Mouse (Mus musculus) embryo, embryonic 10 days (tissue): ENCODE measurements at regions not wholly inside any gene's neighbourhood (a gene's known extent, or its start where the extent isn't known, plus 50 kb on each side); places are given as distances from the start of the nearest gene placed in this dataset.

Source experiments
- DNase-seq: peaks from one replicate; pipeline ENCODE4 v3.0.0-alpha.2; 2015; ENCODE audit warnings: low spot score

DNA sequence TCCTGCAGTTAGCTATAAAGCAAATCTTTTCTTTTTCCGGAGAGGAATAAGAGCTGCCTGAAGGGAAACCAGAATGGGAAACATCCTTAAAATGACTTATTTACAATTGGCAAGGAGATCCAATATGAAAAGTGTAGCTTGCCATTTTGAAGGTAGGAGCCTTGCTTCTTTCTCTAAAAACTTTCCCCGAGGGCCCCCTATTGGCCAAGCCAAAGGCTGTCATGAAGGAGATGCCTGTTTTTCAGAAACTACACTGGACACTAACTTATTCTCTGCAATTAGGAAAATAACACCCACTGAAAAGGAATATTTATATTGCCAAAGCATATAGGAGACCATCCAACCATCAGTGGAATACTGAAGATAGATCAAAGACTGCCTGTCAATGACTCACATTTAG lies 312.8 kb upstream of the Thrb start:
- DNase-seq: no peak

GRCm38 (mm10) chr14:17352324-17353037 lies 307.6 kb upstream of the Thrb start:
- DNase-seq: no peak

GRCm38 (mm10) chr14:17361910-17362309 lies 298.2 kb upstream of the Thrb start:
- DNase-seq: no peak

DNA sequence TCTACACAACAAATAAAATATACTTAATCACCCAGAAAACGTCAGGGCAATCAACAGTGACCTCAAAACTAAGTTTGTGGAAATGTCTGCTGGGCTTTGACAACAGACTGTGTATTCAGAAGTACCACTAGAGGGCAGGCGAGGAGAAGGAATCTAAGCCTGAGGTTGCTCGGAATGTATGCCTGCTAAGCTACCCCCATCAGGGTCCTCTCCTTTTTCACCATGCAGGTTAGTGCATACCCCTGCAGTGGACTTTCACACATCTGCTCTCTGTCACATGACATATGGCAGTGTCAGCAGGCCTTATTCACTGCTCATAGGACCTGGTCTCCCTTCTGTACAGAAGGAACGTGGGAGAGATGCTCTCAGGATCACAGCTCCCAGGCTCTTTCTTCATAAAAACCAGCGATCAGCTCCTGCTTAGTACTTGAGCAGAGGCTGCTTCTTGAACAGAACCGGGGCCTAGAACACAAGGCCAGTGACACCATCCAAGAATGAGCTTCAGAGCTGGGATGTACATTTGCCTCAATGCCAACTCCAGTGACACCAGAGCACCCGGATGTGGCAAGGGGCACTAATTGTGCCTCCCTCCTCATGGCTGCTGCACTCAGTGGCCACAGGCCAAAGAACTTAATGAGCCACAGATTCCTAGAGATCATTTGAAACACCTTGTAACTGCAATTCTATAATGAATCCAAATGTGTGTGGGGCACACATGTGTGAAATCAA lies 257.1 kb upstream of the Thrb start:
- peak; percentile 89 for DNase-seq

- DNase-seq: peak; percentile 80
Measured at GRCm38 (mm10) chr14:17405551-17406336, 254.3 kb upstream of the Thrb start.

GRCm38 (mm10) chr14:17406879-17407278 lies 253.2 kb upstream of the Thrb start:
- DNase-seq: no peak

GRCm38 (mm10) chr14:17408343-17408742 lies 251.7 kb upstream of the Thrb start:
- no peak for DNase-seq

DNA sequence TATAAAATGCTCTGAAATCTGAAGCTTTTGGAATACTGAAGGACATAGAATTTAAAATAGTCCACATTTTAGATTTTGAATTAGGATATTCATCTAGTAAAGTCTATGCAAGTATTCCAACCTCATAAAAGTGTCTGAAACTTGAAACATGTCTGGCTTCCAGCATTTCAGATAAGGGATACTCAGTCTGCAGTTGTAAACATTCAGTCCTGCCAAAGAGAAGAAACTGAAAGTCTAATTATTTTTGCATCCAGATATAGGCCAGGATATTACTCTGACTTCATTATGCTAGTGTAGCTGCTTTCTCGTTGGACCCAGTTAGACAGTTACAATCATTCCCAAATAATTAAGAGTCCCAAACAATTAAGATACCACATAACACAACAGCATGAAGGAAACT lies 251.2 kb upstream of the Thrb start:
- DNase-seq: no peak

- no peak for DNase-seq
Measured at GRCm38 (mm10) chr14:17409497-17409896, 250.6 kb upstream of the Thrb start.

- DNase-seq: peak; percentile 75
Measured at GRCm38 (mm10) chr14:17410752-17411151, 249.3 kb upstream of the Thrb start.

GRCm38 (mm10) chr14:17411299-17411698 lies 248.8 kb upstream of the Thrb start:
- DNase-seq: peak; percentile 18

- no peak for DNase-seq
Measured at GRCm38 (mm10) chr14:17414246-17414888, 245.7 kb upstream of the Thrb start.

DNA sequence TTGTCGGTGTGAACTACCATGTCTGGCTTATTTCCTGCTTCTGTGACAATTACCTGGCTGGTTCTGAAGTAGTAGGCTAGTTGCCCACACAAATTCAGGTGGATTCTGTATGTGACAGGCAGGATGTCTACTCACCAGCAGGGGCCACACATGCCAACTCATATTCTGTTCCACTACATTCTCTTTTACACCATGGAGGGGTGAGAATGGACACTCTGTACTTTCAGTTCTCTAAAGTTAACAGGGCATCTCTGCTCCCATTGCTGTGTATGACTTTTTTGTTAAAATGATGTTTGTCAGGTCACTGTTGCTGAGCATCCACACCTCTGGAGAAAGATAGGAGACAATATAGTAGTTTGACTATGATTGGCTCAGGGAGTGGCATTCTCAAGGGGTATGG lies 232.3 kb upstream of the Thrb start:
- no peak for DNase-seq

DNA sequence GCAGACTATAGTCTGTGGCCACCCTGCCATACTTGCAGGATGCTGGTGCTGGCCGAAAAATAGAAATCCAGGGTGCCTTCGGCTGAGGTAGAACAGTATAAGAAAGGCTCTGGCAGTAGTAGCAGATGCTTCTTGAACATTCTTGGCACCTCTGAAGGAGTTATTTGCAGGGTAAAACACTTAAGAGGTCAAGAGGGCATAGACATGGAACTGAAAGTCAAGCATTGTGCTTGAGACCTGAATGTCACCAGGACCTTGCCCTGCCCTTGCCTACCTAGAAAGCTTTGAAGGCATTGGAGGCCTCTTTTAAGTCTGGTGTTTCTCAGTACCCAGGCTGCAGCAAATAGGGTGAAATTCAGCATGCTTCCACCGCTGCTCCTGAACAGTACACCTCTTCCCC lies 230.9 kb upstream of the Thrb start:
- no peak for DNase-seq

DNA sequence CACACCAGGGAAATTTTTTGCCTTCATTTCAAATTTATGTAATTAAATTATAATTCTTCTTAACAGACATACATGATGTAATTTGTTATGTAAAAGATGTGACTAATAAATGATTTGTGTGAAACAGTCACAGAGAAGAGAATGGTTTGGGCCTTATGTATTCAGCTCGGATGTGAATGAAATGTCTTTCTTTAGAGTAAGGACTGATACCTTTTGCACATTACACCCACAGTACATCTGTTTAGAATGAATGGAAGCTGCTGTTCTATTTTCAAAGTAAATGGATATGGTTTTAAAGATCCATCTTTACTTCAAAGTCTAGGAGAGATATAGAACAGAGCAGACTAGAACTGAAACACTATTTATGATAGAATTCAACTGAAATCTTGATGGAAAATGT lies 226.7 kb upstream of the Thrb start:
- no peak for DNase-seq

DNA sequence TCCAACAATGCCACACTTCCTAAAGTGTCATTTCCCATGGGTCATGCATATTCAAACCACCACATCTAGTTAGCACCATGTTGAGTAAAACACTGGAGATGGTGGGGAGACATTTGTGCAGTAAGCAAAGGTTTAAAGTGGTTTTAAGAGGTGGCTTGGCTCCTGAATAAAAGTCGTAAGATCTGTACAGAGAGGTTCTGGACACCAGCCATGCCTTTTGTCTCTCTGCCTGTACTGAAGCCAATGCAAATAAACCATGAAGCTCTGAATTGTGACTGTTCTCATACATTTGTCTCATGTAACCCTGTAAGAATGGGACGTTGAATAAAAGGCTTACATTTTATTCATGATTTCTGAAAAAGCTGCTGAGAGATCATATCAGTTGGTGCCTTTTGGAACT lies 202.1 kb upstream of the Thrb start:
- no peak for DNase-seq

GRCm38 (mm10) chr14:17478963-17479362 lies 181.1 kb upstream of the Thrb start:
- no peak for DNase-seq

- DNase-seq: no peak
Measured at GRCm38 (mm10) chr14:17484866-17485265, 175.2 kb upstream of the Thrb start.

- DNase-seq: no peak
Measured at GRCm38 (mm10) chr14:17513756-17514155, 146.3 kb upstream of the Thrb start.

GRCm38 (mm10) chr14:17522696-17523095 lies 137.4 kb upstream of the Thrb start:
- DNase-seq: no peak

DNA sequence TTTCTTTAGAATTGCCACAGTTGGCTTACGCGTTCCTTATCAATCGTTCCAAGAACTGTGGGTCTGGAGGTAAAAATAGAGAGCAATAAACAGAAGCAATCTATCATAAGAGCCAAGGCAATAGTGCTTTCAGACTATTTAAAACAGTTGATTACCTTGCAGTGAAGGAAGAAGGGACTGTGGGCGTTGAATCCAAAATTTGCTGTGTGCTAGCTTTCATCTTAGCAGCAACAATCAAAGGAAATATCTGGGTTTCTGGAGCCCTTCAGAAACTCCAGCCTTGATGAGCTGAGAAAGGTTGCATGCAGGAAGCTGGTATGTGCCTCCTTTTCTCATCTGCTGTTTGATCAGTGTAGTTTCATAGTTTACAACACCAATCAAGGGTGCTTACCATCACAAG lies 136.1 kb upstream of the Thrb start:
- DNase-seq: no peak

DNA sequence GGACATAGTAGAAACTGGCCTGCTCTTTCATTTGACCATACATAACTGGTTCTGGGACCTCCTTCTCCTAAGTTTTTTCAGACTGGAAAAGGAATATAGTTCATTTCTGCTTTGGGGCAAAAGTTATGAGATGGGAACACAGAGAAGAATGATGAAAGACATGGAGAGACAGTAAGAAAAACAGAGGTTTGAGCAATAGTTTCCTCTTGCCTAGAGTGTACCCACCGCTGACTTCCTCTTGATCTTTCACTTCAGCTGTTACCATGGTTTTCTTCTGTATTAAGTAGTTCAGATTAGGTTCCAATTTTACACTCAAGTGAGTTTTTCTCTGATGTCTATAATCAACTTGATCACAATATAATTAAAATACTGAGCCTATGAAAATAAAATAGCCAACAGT lies 120.7 kb upstream of the Thrb start:
- DNase-seq: no peak
